ENCODE assay signal across 10 mouse cellular contexts in the genomic region with DNA sequence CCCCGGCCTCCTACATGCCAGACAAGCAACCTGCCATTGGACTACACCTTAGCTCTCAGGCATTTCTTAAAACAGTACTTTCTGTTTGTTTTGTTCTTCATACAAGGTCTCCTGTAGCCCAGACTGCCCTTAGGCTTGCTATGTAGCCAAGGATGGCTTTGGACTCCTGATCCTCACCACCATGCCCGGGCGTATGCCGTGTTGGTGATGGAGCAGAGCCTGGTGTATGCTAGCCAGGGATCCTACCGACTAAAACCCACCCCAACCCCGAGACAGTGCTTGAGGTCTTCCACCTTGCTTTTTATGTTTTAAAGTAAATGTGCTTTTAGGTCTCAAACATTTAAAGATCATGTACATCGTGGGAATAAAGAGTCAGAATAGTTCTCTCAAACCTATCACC.
A peak's percentile ranks its signal among the peaks of the same experiment; 100 is the strongest.
DNase-seq lines count a peak whose midpoint lies in the region; ATAC-seq and TF ChIP-seq lines count a peak whose summit lies in the region.
"Had no signal": no experiment of that assay in that cellular context is flagged by ENCODE, and none has a peak within 500 bp of the region (broad histone marks: within the 10 kb centered on the region; RNA-seq: fewer than 3 reads in every experiment).

No protein-coding gene starts in this region.

- TF ChIP-seq CTCF in gastrocnemius, adult 2 months (IDR thresholded peaks at IDR 0.05) = no peak
- TF ChIP-seq CTCF in thymus, adult 2 months (IDR thresholded peaks at IDR 0.05; ENCODE audit: borderline replicate concordance, control insufficient read depth, extremely low read depth, insufficient read depth, low read length, poor library complexity) = no peak

- H3K9ac ChIP-seq in hindbrain, embryonic 16.5 days (ENCODE audit: low read depth, low read length) = peak overlapping the region; percentile 40; the same call in 1 of the 2 replicates
- no peak overlapping the region for H3K9ac ChIP-seq in hindbrain, embryonic 11.5 days (ENCODE audit: low read depth, low read length)
- no peak overlapping the region for H3K9ac ChIP-seq in midbrain, embryonic 13.5 days (replicated peaks)
- H3K9ac ChIP-seq: liver, embryonic 13.5 days had no signal

- no peak for TF ChIP-seq POLR2A in myocyte (IDR thresholded peaks at IDR 0.05; ENCODE audit: insufficient read length, low read depth)
- no peak for TF ChIP-seq POLR2A in thymus, adult 2 months (IDR thresholded peaks at IDR 0.05; ENCODE audit: control insufficient read depth, extremely low read depth, insufficient read depth, low read length, poor library complexity)

- no peaks in the 10 kb centered on the region for H3K36me3 ChIP-seq in hindbrain, embryonic 16.5 days (ENCODE audit: control insufficient read depth, insufficient read depth, low read length)
- no peaks in the 10 kb centered on the region for H3K36me3 ChIP-seq in hindbrain, embryonic 11.5 days (ENCODE audit: control insufficient read depth, insufficient read depth, low read length)
- no peaks in the 10 kb centered on the region for H3K36me3 ChIP-seq in midbrain, embryonic 13.5 days
- no peaks in the 10 kb centered on the region for H3K36me3 ChIP-seq in midbrain, embryonic 10.5 days
- H3K36me3 ChIP-seq in myocyte (ENCODE audit: control insufficient read depth, insufficient read depth) = no peaks in the 10 kb centered on the region
- H3K36me3 ChIP-seq in thymus, adult 2 months (ENCODE audit: control insufficient read depth, insufficient read depth, low read length) = no peaks in the 10 kb centered on the region
- H3K36me3 ChIP-seq: liver, embryonic 13.5 days had no signal

- DNase-seq in gastrocnemius, adult 2 months = no peak
- no peak for DNase-seq in gastrocnemius, adult 18-20 months (ENCODE audit: low spot score)
- no peak for DNase-seq in hindbrain, embryonic 11.5 days (ENCODE audit: low spot score)
- DNase-seq in midbrain, embryonic 10.5 days (ENCODE audit: low spot score) = no peak
- DNase-seq in thymus, adult 2 months = no peak
- DNase-seq: liver, embryonic 13.5 days had no signal

- H3K27ac ChIP-seq in gastrocnemius, adult 2 months = peak overlapping the region; percentile 87
- no peak overlapping the region for H3K27ac ChIP-seq in hindbrain, embryonic 16.5 days (ENCODE audit: low read depth, low read length)
- H3K27ac ChIP-seq in hindbrain, embryonic 11.5 days (ENCODE audit: low read depth, low read length) = no peak overlapping the region
- H3K27ac ChIP-seq in midbrain, embryonic 13.5 days = no peak overlapping the region
- H3K27ac ChIP-seq in midbrain, embryonic 10.5 days (replicated peaks) = no peak overlapping the region
- H3K27ac ChIP-seq in thymus, adult 2 months (ENCODE audit: control insufficient read depth, insufficient read depth, low read length) = no peak overlapping the region
- H3K27ac ChIP-seq: liver, embryonic 13.5 days had no signal

- 86% methylated on average over 7 of the region's 7 CpGs for WGBS in hindbrain, embryonic 16.5 days
- WGBS in hindbrain, embryonic 11.5 days = 85% methylated on average over 7 of the region's 7 CpGs
- 87% methylated on average over 7 of the region's 7 CpGs for whole genome bisulfite sequencing in midbrain, embryonic 13.5 days
- WGBS in midbrain, embryonic 10.5 days = 88% methylated on average over 7 of the region's 7 CpGs
- 92% methylated on average over 7 of the region's 7 CpGs for WGBS in thymus, adult 2 months

- H3K4me3 ChIP-seq in gastrocnemius, adult 2 months = peak overlapping the region; percentile 32
- H3K4me3 ChIP-seq in hindbrain, embryonic 16.5 days (ENCODE audit: low read length) = no peak overlapping the region
- no peak overlapping the region for H3K4me3 ChIP-seq in hindbrain, embryonic 11.5 days (ENCODE audit: low read depth, low read length)
- H3K4me3 ChIP-seq in midbrain, embryonic 13.5 days (replicated peaks) = no peak overlapping the region
- no peak overlapping the region for H3K4me3 ChIP-seq in midbrain, embryonic 10.5 days
- no peak overlapping the region for H3K4me3 ChIP-seq in myocyte
- H3K4me3 ChIP-seq in thymus, adult 2 months (ENCODE audit: control insufficient read depth, insufficient read depth, low read length) = no peak overlapping the region
- H3K4me3 ChIP-seq: liver, embryonic 13.5 days; megakaryocyte, embryonic 14.5 days had no signal

- H3ac ChIP-seq in myocyte (ENCODE audit: control insufficient read depth, insufficient read length) = no peak overlapping the region

- peaks cover 4% of the 10 kb centered on the region for H3K4me1 ChIP-seq in hindbrain, embryonic 16.5 days (ENCODE audit: control insufficient read depth, insufficient read depth, low read depth, low read length)
- no peaks in the 10 kb centered on the region for H3K4me1 ChIP-seq in hindbrain, embryonic 11.5 days (replicated peaks; ENCODE audit: control insufficient read depth, insufficient read depth, low read length)
- peaks cover 23% of the 10 kb centered on the region for H3K4me1 ChIP-seq in midbrain, embryonic 13.5 days (replicated peaks)
- peaks cover 19% of the 10 kb centered on the region for H3K4me1 ChIP-seq in midbrain, embryonic 10.5 days
- H3K4me1 ChIP-seq in thymus, adult 2 months (replicated peaks; ENCODE audit: control insufficient read depth, insufficient read depth, low read length) = peaks cover 3% of the 10 kb centered on the region
- H3K4me1 ChIP-seq: liver, embryonic 13.5 days had no signal

- H3K9me3 ChIP-seq in hindbrain, embryonic 16.5 days (ENCODE audit: control insufficient read depth, low read length) = no peaks in the 10 kb centered on the region
- no peaks in the 10 kb centered on the region for H3K9me3 ChIP-seq in hindbrain, embryonic 11.5 days (ENCODE audit: control insufficient read depth, low read length)
- no peaks in the 10 kb centered on the region for H3K9me3 ChIP-seq in midbrain, embryonic 13.5 days
- no peaks in the 10 kb centered on the region for H3K9me3 ChIP-seq in midbrain, embryonic 10.5 days (replicated peaks)
- H3K9me3 ChIP-seq: liver, embryonic 13.5 days; megakaryocyte, embryonic 14.5 days had no signal

- no peaks in the 10 kb centered on the region for H3K27me3 ChIP-seq in hindbrain, embryonic 16.5 days (replicated peaks; ENCODE audit: control insufficient read depth, insufficient read depth, low read length)
- H3K27me3 ChIP-seq in hindbrain, embryonic 11.5 days (ENCODE audit: control insufficient read depth, insufficient read depth, low read length) = no peaks in the 10 kb centered on the region
- H3K27me3 ChIP-seq in midbrain, embryonic 13.5 days = no peaks in the 10 kb centered on the region
- no peaks in the 10 kb centered on the region for H3K27me3 ChIP-seq in midbrain, embryonic 10.5 days (ENCODE audit: low read depth, poor library complexity, severe bottlenecking)
- H3K27me3 ChIP-seq in myocyte (ENCODE audit: control insufficient read depth, insufficient read depth, insufficient read length) = no peaks in the 10 kb centered on the region
- no peaks in the 10 kb centered on the region for H3K27me3 ChIP-seq in thymus, adult 2 months (ENCODE audit: control insufficient read depth, insufficient read depth, low read length)
- H3K27me3 ChIP-seq: liver, embryonic 13.5 days; megakaryocyte, embryonic 14.5 days had no signal

- ATAC-seq in hindbrain, embryonic 16.5 days = no peak
- ATAC-seq in hindbrain, embryonic 11.5 days (ENCODE audit: low FRiP score) = no peak
- ATAC-seq in midbrain, embryonic 13.5 days = peak; percentile 28

- H3K4me2 ChIP-seq in hindbrain, embryonic 16.5 days (ENCODE audit: low read length) = no peak overlapping the region
- no peak overlapping the region for H3K4me2 ChIP-seq in hindbrain, embryonic 11.5 days (replicated peaks; ENCODE audit: low read depth, low read length)
- H3K4me2 ChIP-seq in midbrain, embryonic 13.5 days (replicated peaks) = no peak overlapping the region
- H3K4me2 ChIP-seq in myocyte (ENCODE audit: low read depth) = peak overlapping the region; percentile 73
- H3K4me2 ChIP-seq: liver, embryonic 13.5 days had no signal

- intact Hi-C loops in gastrocnemius, adult 2 months (cut with DNase I) = loop anchor here (1.0 kb wide), 1 partner anchor 202 kb away; no protein-coding TSS in a partner anchor

- H3K79me2 ChIP-seq in myocyte (ENCODE audit: control insufficient read depth, insufficient read depth) = no peaks in the 10 kb centered on the region

TF ChIP-seq in myocyte, 11 proteins besides CTCF, POLR2A, EP300 and RAD21:
- TF ChIP-seq POLR2AphosphoS2 (IDR thresholded peaks at IDR 0.05; ENCODE audit: insufficient read length, low read depth) (no peak), MAX (IDR thresholded peaks at IDR 0.05; ENCODE audit: low read depth) (no peak), MYOD1 (IDR thresholded peaks at IDR 0.05; ENCODE audit: control insufficient read depth in 1 of 3, insufficient read length in 2 of 3, low read depth in 2 of 3) (no peak), MYOG (IDR thresholded peaks at IDR 0.05; ENCODE audit: control insufficient read depth in 1 of 3, insufficient read depth in 1 of 3, insufficient read length in 2 of 3, low read depth in 2 of 3) (no peak), TCF12 (IDR thresholded peaks at IDR 0.05; ENCODE audit: insufficient read depth, poor library complexity, severe bottlenecking) (no peak), USF1 (IDR thresholded peaks at IDR 0.05; ENCODE audit: low read depth) (no peak), TCF3 (IDR thresholded peaks at IDR 0.05; ENCODE audit: insufficient read length, low read depth) (no peak), REST (IDR thresholded peaks at IDR 0.05; ENCODE audit: insufficient read depth, insufficient read length) (no peak), CEBPB (IDR thresholded peaks at IDR 0.05; ENCODE audit: insufficient read depth, poor library complexity, severe bottlenecking) (no peak), E2F4 (IDR thresholded peaks at IDR 0.05; ENCODE audit: insufficient read depth) (no peak), SRF (IDR thresholded peaks at IDR 0.05; ENCODE audit: control insufficient read depth, insufficient read length, low read depth) (no peak)
